Mouse (Mus musculus): ENCODE results near the gene Gm8332. TPM values are rescaled to one million over a fixed set of nuclear protein-coding genes. Genes with fewer than 3 reads are reported as not detected.

The Gm8332 gene
- not detected in 2 replicates for total RNA-seq (2023)

DNA sequence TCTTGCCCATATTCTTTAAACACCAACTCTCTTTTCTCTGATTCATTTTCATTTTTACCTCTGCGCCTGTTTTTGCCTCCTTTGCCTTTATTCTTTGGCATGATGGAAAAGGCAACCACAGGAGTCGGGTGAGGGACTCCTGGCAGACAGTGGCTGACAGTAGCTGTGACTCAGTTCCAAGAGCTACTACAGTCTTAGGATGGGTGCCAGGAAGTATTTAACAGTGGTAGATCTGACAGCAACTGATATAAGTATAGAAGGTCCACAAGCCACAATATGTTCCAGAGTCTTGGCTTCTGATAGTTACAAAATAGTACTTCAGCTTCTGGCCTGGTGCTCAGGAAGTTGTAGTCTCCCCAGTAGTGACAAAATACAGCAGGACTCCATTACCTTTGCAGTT, at the start of gene Gm8332:
Gene Gm8332 (minus strand): TSS at position 101 of the 400 bp plus-strand sequence.

DNA sequence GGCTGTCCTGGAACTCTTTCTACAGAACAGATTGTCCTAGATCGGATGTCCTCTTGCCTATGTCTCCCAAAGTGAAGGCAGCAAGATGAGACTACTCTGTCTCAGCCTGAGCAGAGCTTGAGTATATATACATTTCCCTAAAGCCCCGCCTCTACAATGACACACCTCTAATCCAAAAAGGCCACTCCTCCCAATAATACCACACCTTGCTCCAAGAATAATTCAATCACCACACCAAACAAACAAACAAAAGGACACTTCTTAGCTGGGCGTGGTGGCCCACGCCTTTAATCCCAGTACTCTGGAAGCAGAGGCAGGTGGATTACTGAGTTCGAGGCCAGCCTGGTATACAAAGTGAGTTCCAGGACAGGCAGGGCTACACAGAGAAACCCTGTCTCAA, 24.5 kb upstream of the Gm8332 start, which contains the start of gene Gm5662:
Gene Gm5662 (minus strand): TSS at position 101 of the 400 bp plus-strand sequence.

Other genes starting within 250 kb of the Gm8332 start
- gene Gm2075, start 238.3 kb downstream of the Gm8332 start, total RNA-seq (2023), result not detected in 2 replicates
- gene Gm6803, start 231.3 kb downstream of the Gm8332 start, total RNA-seq (2023), result not detected in 2 replicates
- not detected in 2 replicates for gene Gm2056, start 223.1 kb downstream of the Gm8332 start, total RNA-seq (2023)
- gene Gm16368, start 166.4 kb downstream of the Gm8332 start, total RNA-seq (2023), result not detected in 2 replicates
- gene Gm10436, start 68.0 kb downstream of the Gm8332 start, total RNA-seq (2023), result not detected in 2 replicates
- not detected in 2 replicates for gene Gm5662, start 24.4 kb upstream of the Gm8332 start, total RNA-seq (2023)
- not detected in 2 replicates for gene Gm5039, start 73.9 kb upstream of the Gm8332 start, total RNA-seq (2023)
- gene Adck1, start 110.5 kb upstream of the Gm8332 start, total RNA-seq (2023), result 4.4 and 6.0 TPM in 2 replicates